Mouse (Mus musculus): Measurements from ENCODE around the gene Ythdf1. TPM values are rescaled to one million over a fixed set of nuclear protein-coding genes. Genes with fewer than 3 reads are reported as not detected.

The Ythdf1 gene
- polyA plus RNA-seq, 1 experiment from 2014 or later = 84.6 TPM

DNA sequence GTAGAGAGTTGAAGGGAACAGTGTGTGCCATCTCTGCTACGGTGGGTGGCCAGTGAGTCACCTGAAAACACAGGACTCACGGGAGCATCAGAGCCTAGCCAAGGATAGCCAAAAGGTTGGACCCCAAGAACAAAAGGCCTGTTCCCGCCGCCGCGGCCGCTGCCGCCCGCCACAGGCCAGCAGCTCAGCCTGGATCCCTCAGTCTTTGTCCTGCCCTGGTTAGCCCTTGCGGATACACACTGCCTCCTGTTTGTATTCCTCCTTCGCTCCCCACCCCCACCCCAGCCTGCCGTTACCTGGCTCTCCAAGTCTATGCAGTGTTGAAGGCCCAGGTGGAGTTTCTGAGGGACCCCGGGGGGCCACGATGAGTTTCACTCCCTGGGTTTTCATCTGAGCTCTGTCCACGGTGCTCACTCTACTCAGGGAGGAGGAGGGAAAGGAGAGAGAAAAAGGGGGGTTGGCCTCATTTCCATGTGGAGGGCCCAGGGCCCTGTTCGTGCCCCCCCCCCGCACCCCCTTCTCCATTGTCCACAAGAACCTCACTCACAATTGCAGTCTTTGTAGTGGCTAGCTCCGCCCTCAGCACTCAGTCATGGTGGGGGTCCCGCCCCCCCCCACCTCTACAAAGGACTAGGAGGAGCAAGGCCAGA, 31.4 kb downstream of the Ythdf1 start:
- H3K4me3 ChIP-seq (ENCODE audit: low read depth, low read length) = peak overlapping the region; percentile 18; the same call in 1 of the 2 replicates
- no peak overlapping the region for H3K4me2 ChIP-seq (ENCODE audit: low read depth, low read length)
- no peak for DNase-seq (ENCODE audit: low spot score)

DNA sequence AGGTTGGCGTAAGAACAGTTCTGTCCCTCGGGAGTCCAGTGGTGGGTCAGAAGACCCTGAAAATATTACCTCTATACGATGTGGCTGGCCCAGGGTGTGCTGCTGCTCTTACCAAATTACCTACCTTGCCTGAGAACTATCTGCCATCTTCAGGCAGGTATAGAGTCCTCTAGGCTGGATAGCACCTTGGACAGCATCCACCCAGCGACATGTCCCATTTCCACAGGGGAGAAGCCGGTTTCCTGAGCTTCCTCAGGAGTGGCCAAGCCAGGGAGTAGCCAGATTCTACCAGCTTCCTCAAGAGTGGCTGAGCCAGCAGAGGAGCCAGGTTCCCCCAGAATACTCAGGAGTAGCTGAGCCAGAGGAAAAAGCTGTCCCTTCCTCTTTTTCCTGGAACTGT, 35.5 kb downstream of the Ythdf1 start:
- 63% methylated on average over 5 of the region's 5 CpGs for WGBS
- H3K4me3 ChIP-seq (ENCODE audit: low read depth, low read length) = no peak overlapping the region
- H3K9ac ChIP-seq (replicated peaks; ENCODE audit: low read length) = no peak overlapping the region
- H3K36me3 ChIP-seq (replicated peaks; ENCODE audit: control insufficient read depth, insufficient read depth, low read depth, low read length) = no peaks in the 10 kb centered on the region
- H3K27me3 ChIP-seq (ENCODE audit: control insufficient read depth, insufficient read depth, low read length) = peaks cover 13% of the 10 kb centered on the region
- ATAC-seq (replicated peaks; ENCODE audit: insufficient number of reproducible peaks, low FRiP score, low TSS enrichment, low read depth) (no peak), DNase-seq (ENCODE audit: low spot score) (peak; percentile 38)
- no peaks in the 10 kb centered on the region for H3K4me1 ChIP-seq (ENCODE audit: control insufficient read depth, insufficient read depth, low read length)
- H3K9me3 ChIP-seq (replicated peaks; ENCODE audit: control insufficient read depth, low read length) = no peaks in the 10 kb centered on the region
- no peak overlapping the region for H3K27ac ChIP-seq (replicated peaks; ENCODE audit: low read depth, low read length)
- no peak overlapping the region for H3K4me2 ChIP-seq (ENCODE audit: low read depth, low read length)

More for the DNA sequence above, 31.4 kb downstream of the Ythdf1 start:
- Histone ChIP-seq H3K9ac (replicated peaks; ENCODE audit: low read length) (peak overlapping the region; percentile 37), H3K36me3 (replicated peaks; ENCODE audit: control insufficient read depth, insufficient read depth, low read depth, low read length) (no peaks in the 10 kb centered on the region), H3K4me1 (ENCODE audit: control insufficient read depth, insufficient read depth, low read length) (peaks cover 7% of the 10 kb centered on the region), H3K27ac (replicated peaks; ENCODE audit: low read depth, low read length) (peak overlapping the region; percentile 41; the same call in 1 of the 2 replicates), H3K9me3 (replicated peaks; ENCODE audit: control insufficient read depth, low read length) (no peaks in the 10 kb centered on the region), H3K27me3 (ENCODE audit: control insufficient read depth, insufficient read depth, low read length) (peaks cover 51% of the 10 kb centered on the region)
- WGBS = 7% methylated on average over 18 of the region's 19 CpGs
- ATAC-seq (replicated peaks; ENCODE audit: insufficient number of reproducible peaks, low FRiP score, low TSS enrichment, low read depth) = no peak

DNA sequence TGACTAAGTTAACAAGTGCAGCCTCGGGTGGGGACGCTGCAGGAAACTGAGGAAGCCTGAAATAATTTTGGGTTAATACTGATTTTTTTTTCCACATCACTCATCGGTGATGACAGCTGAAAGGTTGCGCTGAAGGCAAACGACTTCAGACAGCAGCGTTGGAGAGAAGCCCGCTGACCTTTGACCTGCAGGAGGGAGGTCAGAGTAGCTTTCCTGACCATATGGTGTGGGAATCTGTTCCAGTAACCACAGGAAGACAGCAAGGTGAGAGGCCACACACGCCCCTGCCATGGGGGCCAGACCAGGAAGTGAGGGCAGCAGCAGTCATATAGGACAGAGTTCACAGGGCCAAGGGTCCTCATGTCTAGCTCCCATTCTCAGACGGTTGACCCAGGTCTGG, 39.5 kb downstream of the Ythdf1 start:
- 35% methylated on average over 9 of the region's 9 CpGs for WGBS
- H3K4me3 ChIP-seq (ENCODE audit: low read depth, low read length) = no peak overlapping the region
- no peaks in the 10 kb centered on the region for H3K9me3 ChIP-seq (replicated peaks; ENCODE audit: control insufficient read depth, low read length)
- H3K27ac ChIP-seq (replicated peaks; ENCODE audit: low read depth, low read length) = no peak overlapping the region
- DNase-seq (ENCODE audit: low spot score) (no peak), ATAC-seq (replicated peaks; ENCODE audit: insufficient number of reproducible peaks, low FRiP score, low TSS enrichment, low read depth) (no peak)
- no peaks in the 10 kb centered on the region for H3K27me3 ChIP-seq (ENCODE audit: control insufficient read depth, insufficient read depth, low read length)
- H3K9ac ChIP-seq (replicated peaks; ENCODE audit: low read length) = no peak overlapping the region
- H3K36me3 ChIP-seq (replicated peaks; ENCODE audit: control insufficient read depth, insufficient read depth, low read depth, low read length) = no peaks in the 10 kb centered on the region
- H3K4me1 ChIP-seq (ENCODE audit: control insufficient read depth, insufficient read depth, low read length) = no peaks in the 10 kb centered on the region
- H3K4me2 ChIP-seq (ENCODE audit: low read depth, low read length) = no peak overlapping the region

DNA sequence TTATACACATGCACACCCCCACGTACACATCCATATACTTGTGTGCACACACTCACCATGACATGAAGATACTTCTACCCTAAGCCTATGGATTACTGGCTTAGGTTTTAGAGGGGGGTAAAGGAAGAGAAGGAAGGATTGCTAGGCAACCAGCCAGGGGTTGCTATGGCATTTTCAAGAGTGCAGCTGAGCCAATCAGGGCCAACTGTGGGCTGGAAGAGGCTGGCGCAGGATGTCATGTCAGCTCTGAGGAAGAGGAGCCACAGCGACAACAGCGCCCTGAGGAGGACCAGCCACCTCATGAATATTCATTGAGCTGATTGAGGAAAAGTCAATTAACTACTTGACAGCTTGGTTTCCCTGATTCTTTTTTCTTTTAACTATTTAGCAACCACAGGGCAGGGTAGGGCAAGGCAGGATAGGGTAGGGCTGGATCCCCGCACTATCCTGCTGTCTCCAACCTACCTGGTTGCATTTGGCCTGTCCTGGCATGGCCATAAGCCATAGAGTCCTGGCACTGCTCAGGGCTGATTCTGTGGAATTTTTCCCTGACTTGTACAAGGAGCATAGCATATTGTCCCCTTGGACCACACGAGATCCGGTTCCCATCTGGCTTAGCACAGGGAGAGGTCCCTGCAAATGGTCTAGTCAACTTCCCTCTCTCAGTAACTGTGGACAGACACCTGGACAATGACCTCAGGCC, 41.2 kb downstream of the Ythdf1 start:
- ATAC-seq (replicated peaks; ENCODE audit: insufficient number of reproducible peaks, low FRiP score, low TSS enrichment, low read depth) = peak; percentile 68; the same call in 1 of the 2 replicates
- H3K4me3 ChIP-seq (ENCODE audit: low read depth, low read length) = no peak overlapping the region
- no peak overlapping the region for H3K9ac ChIP-seq (replicated peaks; ENCODE audit: low read length)
- no peaks in the 10 kb centered on the region for H3K36me3 ChIP-seq (replicated peaks; ENCODE audit: control insufficient read depth, insufficient read depth, low read depth, low read length)
- no peaks in the 10 kb centered on the region for H3K9me3 ChIP-seq (replicated peaks; ENCODE audit: control insufficient read depth, low read length)
- no peak overlapping the region for H3K27ac ChIP-seq (replicated peaks; ENCODE audit: low read depth, low read length)
- 52% methylated on average over 7 of the region's 7 CpGs for WGBS
- no peak for DNase-seq (ENCODE audit: low spot score)
- H3K4me1 ChIP-seq (ENCODE audit: control insufficient read depth, insufficient read depth, low read length) = no peaks in the 10 kb centered on the region
- H3K27me3 ChIP-seq (ENCODE audit: control insufficient read depth, insufficient read depth, low read length) = no peaks in the 10 kb centered on the region
- no peak overlapping the region for H3K4me2 ChIP-seq (ENCODE audit: low read depth, low read length)

- no peaks in the 10 kb centered on the region for H3K4me1 ChIP-seq (ENCODE audit: control insufficient read depth, insufficient read depth, low read length)
- no peak overlapping the region for H3K27ac ChIP-seq (replicated peaks; ENCODE audit: low read depth, low read length)
- H3K9ac ChIP-seq (replicated peaks; ENCODE audit: low read length) = no peak overlapping the region
- H3K36me3 ChIP-seq (replicated peaks; ENCODE audit: control insufficient read depth, insufficient read depth, low read depth, low read length) = no peaks in the 10 kb centered on the region
- no peak overlapping the region for H3K4me3 ChIP-seq (ENCODE audit: low read depth, low read length)
- no peaks in the 10 kb centered on the region for H3K27me3 ChIP-seq (ENCODE audit: control insufficient read depth, insufficient read depth, low read length)
- no peaks in the 10 kb centered on the region for H3K9me3 ChIP-seq (replicated peaks; ENCODE audit: control insufficient read depth, low read length)
- DNase-seq (ENCODE audit: low spot score) (no peak), ATAC-seq (replicated peaks; ENCODE audit: insufficient number of reproducible peaks, low FRiP score, low TSS enrichment, low read depth) (no peak)
- H3K4me2 ChIP-seq (ENCODE audit: low read depth, low read length) = no peak overlapping the region
- WGBS = 50% methylated on average over 3 of the region's 3 CpGs
Observed at GRCm38 (mm10) chr2:180870006-180870405, 50.7 kb downstream of the Ythdf1 start.

- H3K36me3 ChIP-seq (replicated peaks; ENCODE audit: control insufficient read depth, insufficient read depth, low read depth, low read length) = no peaks in the 10 kb centered on the region
- H3K4me1 ChIP-seq (ENCODE audit: control insufficient read depth, insufficient read depth, low read length) = no peaks in the 10 kb centered on the region
- no peak for ATAC-seq (replicated peaks; ENCODE audit: insufficient number of reproducible peaks, low FRiP score, low TSS enrichment, low read depth)
- H3K27ac ChIP-seq (replicated peaks; ENCODE audit: low read depth, low read length) = no peak overlapping the region
- no peak overlapping the region for H3K4me2 ChIP-seq (ENCODE audit: low read depth, low read length)
- no peak overlapping the region for H3K4me3 ChIP-seq (ENCODE audit: low read depth, low read length)
- no peaks in the 10 kb centered on the region for H3K9me3 ChIP-seq (replicated peaks; ENCODE audit: control insufficient read depth, low read length)
- no peak for DNase-seq (ENCODE audit: low spot score)
- H3K27me3 ChIP-seq (ENCODE audit: control insufficient read depth, insufficient read depth, low read length) = no peaks in the 10 kb centered on the region
- WGBS = 83% methylated on average over 12 of the region's 12 CpGs
- H3K9ac ChIP-seq (replicated peaks; ENCODE audit: low read length) = no peak overlapping the region
Observed at GRCm38 (mm10) chr2:180861561-180861960, 59.2 kb downstream of the Ythdf1 start.

- H3K9me3 ChIP-seq (replicated peaks; ENCODE audit: control insufficient read depth, low read length) = no peaks in the 10 kb centered on the region
- no peak overlapping the region for H3K9ac ChIP-seq (replicated peaks; ENCODE audit: low read length)
- DNase-seq (ENCODE audit: low spot score) (no peak), ATAC-seq (replicated peaks; ENCODE audit: insufficient number of reproducible peaks, low FRiP score, low TSS enrichment, low read depth) (no peak)
- H3K4me1 ChIP-seq (ENCODE audit: control insufficient read depth, insufficient read depth, low read length) = no peaks in the 10 kb centered on the region
- H3K27me3 ChIP-seq (ENCODE audit: control insufficient read depth, insufficient read depth, low read length) = peaks cover 2% of the 10 kb centered on the region; the same call in 1 of the 2 replicates
- 72% methylated on average over 8 of the region's 8 CpGs for WGBS
- H3K36me3 ChIP-seq (replicated peaks; ENCODE audit: control insufficient read depth, insufficient read depth, low read depth, low read length) = no peaks in the 10 kb centered on the region
- H3K4me2 ChIP-seq (ENCODE audit: low read depth, low read length) = no peak overlapping the region
- H3K4me3 ChIP-seq (ENCODE audit: low read depth, low read length) = no peak overlapping the region
- no peak overlapping the region for H3K27ac ChIP-seq (replicated peaks; ENCODE audit: low read depth, low read length)
Observed at GRCm38 (mm10) chr2:180857121-180857520, 63.6 kb downstream of the Ythdf1 start.

DNA sequence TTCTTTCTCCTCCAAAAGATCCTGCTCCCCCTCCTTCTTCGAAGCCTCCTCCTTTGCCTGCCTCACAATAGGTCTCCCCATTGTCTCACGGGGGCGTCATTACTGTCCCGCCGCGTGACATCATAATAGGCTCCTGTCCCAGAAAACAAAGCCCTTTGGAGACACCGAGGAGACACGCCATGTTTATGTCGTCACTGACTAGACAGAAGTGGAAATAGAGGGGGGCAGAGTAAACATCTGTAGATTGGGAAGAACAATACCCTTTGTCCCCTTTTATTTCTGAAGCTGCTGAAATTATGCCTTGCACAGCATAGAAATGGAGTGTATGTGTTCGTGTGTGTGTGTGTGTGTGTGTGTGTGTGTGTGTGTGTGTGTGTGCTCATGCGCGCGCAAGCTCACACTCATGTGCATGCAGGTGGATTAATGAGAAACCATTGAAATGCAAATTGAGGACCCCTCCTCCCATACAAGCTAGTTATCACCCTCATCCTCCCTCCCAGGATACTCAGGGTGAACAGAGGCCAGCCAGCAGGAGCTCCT, 65.7 kb downstream of the Ythdf1 start:
- 3% methylated on average over 13 of the region's 13 CpGs for WGBS
- H3K9me3 ChIP-seq (replicated peaks; ENCODE audit: control insufficient read depth, low read length) = no peaks in the 10 kb centered on the region
- no peak overlapping the region for H3K4me2 ChIP-seq (ENCODE audit: low read depth, low read length)
- no peaks in the 10 kb centered on the region for H3K4me1 ChIP-seq (ENCODE audit: control insufficient read depth, insufficient read depth, low read length)
- peaks cover 2% of the 10 kb centered on the region; the same call in 1 of the 2 replicates for H3K27me3 ChIP-seq (ENCODE audit: control insufficient read depth, insufficient read depth, low read length)
- H3K27ac ChIP-seq (replicated peaks; ENCODE audit: low read depth, low read length) = no peak overlapping the region
- DNase-seq (ENCODE audit: low spot score) (peak; percentile 7), ATAC-seq (replicated peaks; ENCODE audit: insufficient number of reproducible peaks, low FRiP score, low TSS enrichment, low read depth) (no peak; the same call in 1 of the 2 replicates)
- no peak overlapping the region; the same call in 1 of the 2 replicates for H3K9ac ChIP-seq (replicated peaks; ENCODE audit: low read length)
- no peak overlapping the region for H3K4me3 ChIP-seq (ENCODE audit: low read depth, low read length)
- H3K36me3 ChIP-seq (replicated peaks; ENCODE audit: control insufficient read depth, insufficient read depth, low read depth, low read length) = no peaks in the 10 kb centered on the region
